Mouse (Mus musculus): ENCODE results near the gene Tmod2.
"Not testable (repeated sequence)": the region's sequence is repeated elsewhere in the genome, so short reads cannot be mapped to it uniquely, and the experiment has no call there.

DNA sequence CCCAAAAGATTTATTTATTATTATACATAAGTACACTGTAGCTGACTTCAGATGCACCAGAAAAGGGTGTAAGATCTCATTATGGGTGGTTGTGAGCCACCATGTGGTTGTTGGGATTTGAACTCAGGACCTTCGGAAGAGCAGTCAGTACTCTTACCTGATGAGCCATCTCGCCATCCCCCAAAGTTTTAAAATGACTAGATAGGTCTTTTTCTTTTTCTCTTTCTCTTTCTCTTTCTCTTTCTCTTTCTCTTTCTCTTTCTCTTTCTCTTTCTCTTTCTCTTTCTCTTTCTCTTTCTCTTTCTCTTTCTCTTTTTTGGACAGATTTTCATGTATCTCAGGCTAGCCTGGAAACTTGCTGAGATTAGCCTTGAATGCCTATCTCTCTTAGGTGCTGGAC, 8.6 kb upstream of the Tmod2 start:
- not testable (repeated sequence) for TF ChIP-seq MAX (IDR thresholded peaks at IDR 0.05; ENCODE audit: low read length); ETS1 (IDR thresholded peaks at IDR 0.05; ENCODE audit: low read depth, low read length)

Data from MEL (cell line).